Mouse (Mus musculus): ENCODE data around the gene Olfr1031.

DNA sequence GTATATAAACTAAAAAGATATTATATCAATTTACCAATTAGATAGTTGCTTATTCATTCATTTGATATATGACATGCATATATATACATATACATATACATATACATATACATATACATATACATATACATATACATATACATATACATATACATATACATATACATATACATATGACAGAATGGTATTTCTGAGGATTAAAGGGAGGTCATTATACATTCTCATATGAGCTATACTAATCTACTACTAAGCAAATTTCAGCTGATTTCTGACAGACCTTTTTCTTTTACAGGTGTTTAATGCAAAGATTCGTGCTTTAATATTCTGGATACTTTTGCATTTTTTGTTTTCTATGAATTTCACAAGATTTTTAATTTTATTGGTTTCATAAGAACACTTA is 40.0 kb upstream of the Olfr1031 start, which contains the start of gene Olfr1028:
- TF ChIP-seq CTCF (IDR thresholded peaks at IDR 0.05; ENCODE audit: control insufficient read depth, insufficient read depth, insufficient read length), result no peak
- TF ChIP-seq MAX (IDR thresholded peaks at IDR 0.05), result no peak
- no peak for TF ChIP-seq USF1 (IDR thresholded peaks at IDR 0.05; ENCODE audit: low read depth)

Measured in C2C12 (cell line).